Mouse (Mus musculus): ENCODE results near the gene Fkbp14. TPM values are rescaled to one million over a fixed set of nuclear protein-coding genes. Genes with fewer than 3 reads are reported as not detected.

Gene Fkbp14
- total RNA-seq, 2 experiments from 2014 or later = 14.4 to 17.0 TPM

GRCm38 (mm10) chr6:54543646-54544045, 53.5 kb downstream of the Fkbp14 start:
- DNase-seq = no peak

GRCm38 (mm10) chr6:54542836-54543235, 54.3 kb downstream of the Fkbp14 start:
- DNase-seq = no peak

GRCm38 (mm10) chr6:54540252-54540887, 56.7 kb downstream of the Fkbp14 start:
- DNase-seq = peak; percentile 45

GRCm38 (mm10) chr6:54539396-54539795, 57.7 kb downstream of the Fkbp14 start:
- DNase-seq = no peak

- no peak for DNase-seq
These were observed 58.3 kb downstream of the Fkbp14 start for GRCm38 (mm10) chr6:54538773-54539173.

GRCm38 (mm10) chr6:54537053-54537452, 60.1 kb downstream of the Fkbp14 start:
- DNase-seq = no peak

GRCm38 (mm10) chr6:54535485-54535884, 61.6 kb downstream of the Fkbp14 start:
- DNase-seq = no peak

- peak; percentile 21 for DNase-seq
These were observed 66.0 kb downstream of the Fkbp14 start for GRCm38 (mm10) chr6:54531048-54531481.

- no peak for DNase-seq
These were observed 66.9 kb downstream of the Fkbp14 start for GRCm38 (mm10) chr6:54530182-54530581.

GRCm38 (mm10) chr6:54528666-54529065, 68.4 kb downstream of the Fkbp14 start:
- no peak for DNase-seq

Other genes with a start within 250 kb of the Fkbp14 start
- gene Wipf3, start 167.7 kb downstream of the Fkbp14 start, total RNA-seq (2021) = 10 to 100 TPM; 15.2 to 15.9 TPM
- gene Scrn1, start 30.8 kb downstream of the Fkbp14 start, total RNA-seq (2021) = 10 to 100 TPM in 1 of 2 experiments, 1 to 10 TPM in 1; 7.4 to 10.5 TPM
- gene Plekha8, start 2.2 kb downstream of the Fkbp14 start, total RNA-seq (2021) = 10 to 100 TPM; 12.5 to 13.4 TPM
- gene Mturn, start 84.3 kb upstream of the Fkbp14 start, total RNA-seq (2021) = 1 to 10 TPM; 6.0 to 9.1 TPM
- 10 to 100 TPM; 20.1 to 24.3 TPM for gene Znrf2, start 219.6 kb upstream of the Fkbp14 start, total RNA-seq (2021)